Mouse (Mus musculus) embryonic fibroblast, embryonic 13.5 days (primary cell): ENCODE measurements around the gene Col4a2.

Experiments
- CTCF ChIP-seq: IDR thresholded peaks from 2 replicates; pipeline ENCODE4 v1.5.1; 2011; ENCODE audit warnings: mild to moderate bottlenecking, control low read depth, low read length, moderate library complexity, borderline replicate concordance; ENCODE audit not compliant: insufficient read depth
- POLR2A ChIP-seq: IDR thresholded peaks from 2 replicates; pipeline ENCODE4 v1.6.1; 2011; ENCODE audit warnings: low read depth, mild to moderate bottlenecking, control low read depth, low read length, moderate library complexity

- no peak for TF ChIP-seq POLR2A
- TF ChIP-seq CTCF: no peak
These were observed 22.1 kb upstream of the Col4a2 start for GRCm38 (mm10) chr8:11290533-11290932.
